Mouse (Mus musculus) brain, embryonic 14.5 days (tissue): ENCODE data around the gene Mcu.

Source experiments
- CTCF ChIP-seq: fragments of 200-500 bp; IDR thresholded peaks from 2 replicates; pipeline ENCODE4 v1.5.1; 2012; ENCODE audit warnings: inconsistent platforms, mild to moderate bottlenecking, moderate library complexity, borderline replicate concordance; ENCODE audit not compliant: insufficient read depth, insufficient read length; ENCODE audit errors: extremely low read depth
- POLR2A ChIP-seq: fragments of 200-500 bp; IDR thresholded peaks from 2 replicates; pipeline ENCODE4 v1.6.1; 2012; ENCODE audit warnings: mild to moderate bottlenecking, inconsistent platforms, borderline replicate concordance; ENCODE audit not compliant: poor library complexity, insufficient read depth, insufficient read length, severe bottlenecking; ENCODE audit errors: extremely low read depth

DNA sequence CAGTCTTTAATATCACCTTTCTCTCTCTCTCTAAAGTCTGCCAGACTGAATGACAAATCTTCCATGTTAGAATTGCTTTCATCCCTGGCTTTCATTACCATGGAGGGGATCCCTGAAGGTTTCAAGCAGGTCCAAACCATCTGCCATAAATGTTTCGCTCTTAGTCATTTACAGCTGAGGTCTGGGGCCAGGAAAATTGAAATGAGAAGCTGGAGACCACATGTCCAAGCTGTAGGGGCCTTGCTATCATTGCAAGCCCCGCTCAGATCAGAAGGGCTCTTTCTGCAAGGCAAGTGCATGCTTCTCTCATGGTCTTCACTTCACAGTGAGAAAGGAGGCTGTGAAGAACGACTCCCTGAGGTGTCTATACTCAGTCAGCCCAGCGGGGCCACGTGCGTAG lies 132.2 kb downstream of the Mcu start:
- TF ChIP-seq POLR2A (no peak), CTCF (no peak)
